Mouse (Mus musculus) forebrain, embryonic 10.5 days (tissue): Measurements from ENCODE around the gene Dgcr2. TPM values are rescaled to one million over a fixed set of nuclear protein-coding genes. Genes with fewer than 3 reads are reported as not detected.

ENCODE experiments used
- DNase-seq: peaks from one replicate; pipeline ENCODE4 v3.0.0-alpha.2; 2017; ENCODE audit warnings: low spot score; ENCODE audit errors: extremely low spot score
- H3K27ac ChIP-seq: fragments of 300-500 bp; sonication (generic); 2 replicates; pipeline ENCODE4 v1.5.1; 2016; ENCODE audit warnings: mild to moderate bottlenecking
- H3K27me3 ChIP-seq: fragments of 300-500 bp; sonication (generic); 2 replicates; pipeline ENCODE4 v1.6.1; 2016; ENCODE audit warnings: mild to moderate bottlenecking; ENCODE audit not compliant: poor library complexity, severe bottlenecking
- H3K36me3 ChIP-seq: fragments of 300-500 bp; sonication (generic); replicated peaks from 2 replicates; pipeline ENCODE4 v1.6.1; 2016; ENCODE audit warnings: mild to moderate bottlenecking, moderate library complexity
- H3K4me1 ChIP-seq: fragments of 300-500 bp; sonication (generic); 2 replicates; pipeline ENCODE4 v1.6.1; 2016
- H3K4me3 ChIP-seq: fragments of 300-500 bp; sonication (generic); 2 replicates; pipeline ENCODE4 v1.5.1; 2016; ENCODE audit warnings: mild to moderate bottlenecking, moderate library complexity
- H3K9me3 ChIP-seq: fragments of 300-500 bp; sonication (generic); 2 replicates; pipeline ENCODE4 v1.6.1; 2016; ENCODE audit warnings: mild to moderate bottlenecking, moderate library complexity
- WGBS: fragments of 180-500 bp; shearing (Covaris S2); methylation state at CpG from one replicate; pipeline ENCODE4 v1.1.7; 2016; 5-methylcytosine and 5-hydroxymethylcytosine counted together
- polyA plus RNA-seq: library from polyadenylated mRNA; unstranded; fragments of >200 nt; fragmentation: Nextera tagmentation; extraction: Ambion mirVana; gene quantifications from 2 replicates; pipeline ENCODE4 v1.2.1, GENCODE M21; 2016

The Dgcr2 gene
- polyA plus RNA-seq, 1 experiment from 2014 or later, result 104 TPM

DNA sequence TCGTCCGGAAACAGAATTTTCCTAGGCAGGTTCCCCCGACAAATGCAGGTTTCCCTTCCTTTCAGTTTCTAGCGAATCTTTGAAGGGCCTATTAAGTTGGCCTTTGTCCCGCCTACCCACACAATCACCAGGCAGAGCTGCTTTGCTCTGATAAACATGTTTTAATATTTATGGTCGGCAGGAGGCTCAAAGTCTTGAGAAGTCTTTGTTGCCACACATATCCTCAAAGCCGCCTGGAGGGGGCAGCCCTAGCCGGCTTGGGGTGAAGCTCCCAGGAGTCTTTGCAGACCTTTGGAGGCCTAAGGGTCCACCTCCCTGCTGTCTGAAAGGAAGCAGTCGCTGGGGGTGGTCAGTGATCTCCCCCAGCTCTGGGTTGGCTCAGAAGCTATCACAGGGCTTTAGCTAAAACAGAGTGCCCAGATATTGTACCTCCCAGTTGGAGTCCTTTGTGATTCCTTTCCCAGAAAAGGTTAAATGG is 30.3 kb upstream of the Dgcr2 start:
- WGBS, result 0% methylated on average over 9 of the region's 9 CpGs
- Histone ChIP-seq H3K4me3 (peak overlapping the region; percentile 92), H3K9me3 (no peaks in the 10 kb centered on the region), H3K4me1 (peaks cover 40% of the 10 kb centered on the region), H3K27ac (peak overlapping the region; percentile 91), H3K27me3 (peaks cover 46% of the 10 kb centered on the region), H3K36me3 (peaks cover 26% of the 10 kb centered on the region)
- DNase-seq, result peak; percentile 75

DNA sequence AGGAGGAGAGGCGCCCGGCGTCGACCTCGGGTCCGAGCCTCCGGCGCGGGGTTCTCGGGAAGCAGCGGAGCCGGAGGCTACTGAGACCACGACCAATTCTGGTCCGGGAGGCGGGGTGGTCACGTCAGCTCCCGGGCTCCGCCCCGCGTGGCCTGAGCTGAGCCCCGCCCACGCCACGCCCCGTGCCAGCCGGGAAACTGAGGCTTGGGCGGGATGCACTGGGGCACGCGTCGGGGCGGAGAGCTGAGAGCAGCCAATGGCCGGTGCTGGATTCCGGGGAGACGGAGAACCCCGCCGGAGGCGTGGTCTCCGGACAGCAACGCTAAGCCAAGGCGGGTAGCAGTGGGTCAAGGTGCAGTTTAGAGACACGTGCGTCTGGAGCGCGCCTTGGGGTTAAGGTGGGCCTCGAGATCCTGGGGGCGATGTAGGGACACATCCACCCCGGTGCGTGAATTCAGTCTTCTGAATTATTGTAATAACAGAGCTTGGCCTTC is 29.8 kb upstream of the Dgcr2 start, which contains the start of gene Slc25a1:
TSS of gene Slc25a1 (minus strand) at position 133 of the 494 bp plus-strand sequence.
- peak; percentile 86 for DNase-seq
- H3K27ac ChIP-seq, result peak within 1 kb of the TSS; percentile 91
- H3K36me3 ChIP-seq, result peaks cover 26% of the 10 kb centered on the region
- H3K4me1 ChIP-seq, result peaks cover 45% of the 10 kb centered on the region
- no peaks in the 10 kb centered on the region for H3K9me3 ChIP-seq
- H3K27me3 ChIP-seq, result peaks cover 46% of the 10 kb centered on the region
- WGBS, result under 1% methylated on average over 47 of the region's 47 CpGs
- H3K4me3 ChIP-seq, result peak within 1 kb of the TSS; percentile 92

DNA sequence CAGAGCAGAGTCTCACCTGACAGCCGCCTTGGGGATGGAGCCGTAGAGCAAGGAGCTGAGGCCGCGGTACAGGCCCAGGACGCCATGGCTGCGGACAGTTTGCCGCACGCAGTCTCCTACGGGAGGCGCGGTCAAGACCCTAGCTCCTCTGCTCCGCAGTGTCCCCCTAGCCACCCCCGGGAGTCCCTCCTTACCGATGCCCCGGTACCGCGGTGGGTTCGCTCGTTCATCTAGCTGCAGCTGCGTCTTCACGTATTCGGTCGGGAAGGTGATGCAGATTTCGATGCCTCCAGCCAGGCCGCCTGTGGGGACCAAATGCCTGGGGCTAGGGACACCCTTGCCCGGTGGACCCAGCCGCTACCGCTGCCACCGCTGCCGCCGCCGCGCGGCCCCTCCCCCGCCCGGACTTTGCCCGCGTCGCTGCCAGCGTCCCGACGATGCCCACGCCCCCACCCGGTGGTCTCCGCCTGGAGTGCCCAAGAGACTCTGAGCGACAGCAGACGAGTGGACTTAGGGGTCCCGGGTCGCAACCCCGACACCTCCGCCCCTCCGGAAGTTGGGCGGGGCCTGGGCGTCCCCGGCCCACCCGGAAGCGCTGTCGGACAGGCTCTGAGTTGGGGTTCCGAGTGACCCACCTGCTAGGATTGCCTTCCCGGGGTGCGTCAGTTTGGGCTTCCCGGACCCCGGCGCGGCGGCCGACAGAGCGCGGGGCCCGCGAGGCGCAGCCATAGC is 29.2 kb upstream of the Dgcr2 start:
- peak overlapping the region; percentile 91 for H3K27ac ChIP-seq
- DNase-seq, result peak; percentile 27
- under 1% methylated on average over 71 of the region's 72 CpGs for WGBS
- H3K36me3 ChIP-seq, result peaks cover 26% of the 10 kb centered on the region
- peaks cover 51% of the 10 kb centered on the region for H3K4me1 ChIP-seq
- H3K9me3 ChIP-seq, result no peaks in the 10 kb centered on the region
- peaks cover 46% of the 10 kb centered on the region for H3K27me3 ChIP-seq
- peak overlapping the region; percentile 92 for H3K4me3 ChIP-seq

DNA sequence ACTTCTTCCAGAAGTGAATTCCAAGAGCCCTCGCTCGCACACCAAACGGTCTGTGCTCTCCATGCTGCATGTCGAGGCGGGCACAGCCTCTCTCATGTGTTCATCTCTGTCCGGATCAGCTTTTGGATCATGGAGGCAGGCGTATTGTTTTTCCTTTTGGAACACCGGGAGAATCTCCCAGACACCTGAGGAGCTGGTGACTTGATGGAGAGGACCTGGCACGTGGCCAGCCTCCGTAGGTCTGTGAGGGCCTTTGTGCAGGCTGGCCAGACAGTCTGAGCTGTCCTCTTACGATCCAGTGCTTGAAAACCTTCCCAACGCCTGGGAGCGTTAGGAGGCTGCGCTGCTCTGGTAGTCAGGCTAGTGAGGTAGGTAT is 23.8 kb upstream of the Dgcr2 start:
- under 1% methylated on average over 14 of the region's 14 CpGs for WGBS
- H3K4me1 ChIP-seq, result peaks cover 50% of the 10 kb centered on the region
- peak overlapping the region; percentile 91 for H3K27ac ChIP-seq

DNA sequence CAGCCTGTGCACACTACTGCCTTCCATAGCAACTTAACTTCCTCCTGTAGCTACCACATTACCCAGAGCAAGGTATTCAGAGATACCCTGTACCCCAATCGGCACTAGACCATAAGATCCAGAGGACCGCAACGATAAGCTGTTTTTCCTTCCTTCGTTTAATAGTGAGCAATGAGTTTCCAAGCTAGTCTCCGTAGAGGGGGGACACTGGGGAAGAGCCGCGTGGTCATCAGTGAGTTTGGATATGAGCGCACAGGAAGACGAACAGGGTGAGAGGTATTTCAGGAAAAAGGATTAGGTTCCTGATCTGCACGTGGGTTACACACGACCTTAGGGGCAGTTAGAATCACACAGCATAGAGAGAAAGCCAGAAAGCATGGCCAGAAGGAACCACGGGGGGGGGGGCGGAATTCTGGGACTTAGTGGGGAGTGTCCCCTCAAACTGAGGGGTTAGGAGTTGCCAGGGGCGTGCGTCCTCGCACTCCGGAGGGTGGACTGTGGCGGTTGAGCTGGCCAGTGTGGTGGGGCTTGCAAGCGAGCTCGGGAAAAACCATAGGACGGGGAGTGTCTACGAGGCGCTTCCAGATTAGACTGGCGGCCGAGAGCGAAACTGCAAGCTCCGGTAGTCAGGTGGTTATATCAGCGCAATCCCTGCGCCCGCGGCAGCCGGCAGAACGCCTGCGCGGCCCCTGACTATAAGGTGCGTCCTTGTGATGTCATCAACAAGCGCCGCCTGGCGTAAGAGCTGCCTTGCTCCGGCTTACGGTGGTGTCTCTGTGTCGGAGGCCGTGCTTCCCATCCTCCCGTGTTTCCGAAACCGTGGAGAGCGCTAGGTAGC is 23.2 kb upstream of the Dgcr2 start:
- Histone ChIP-seq H3K27ac (peak overlapping the region; percentile 91), H3K27me3 (peaks cover 57% of the 10 kb centered on the region), H3K4me3 (peak overlapping the region; percentile 84), H3K4me1 (peaks cover 44% of the 10 kb centered on the region), H3K9me3 (no peaks in the 10 kb centered on the region), H3K36me3 (peaks cover 24% of the 10 kb centered on the region)
- peak; percentile 95 for DNase-seq
- 2% methylated on average over 47 of the region's 47 CpGs for WGBS

More for the DNA sequence above, 23.8 kb upstream of the Dgcr2 start:
- no peak for DNase-seq
- Histone ChIP-seq H3K9me3 (no peaks in the 10 kb centered on the region), H3K36me3 (peaks cover 26% of the 10 kb centered on the region), H3K4me3 (peak overlapping the region; percentile 84), H3K27me3 (peaks cover 57% of the 10 kb centered on the region)

DNA sequence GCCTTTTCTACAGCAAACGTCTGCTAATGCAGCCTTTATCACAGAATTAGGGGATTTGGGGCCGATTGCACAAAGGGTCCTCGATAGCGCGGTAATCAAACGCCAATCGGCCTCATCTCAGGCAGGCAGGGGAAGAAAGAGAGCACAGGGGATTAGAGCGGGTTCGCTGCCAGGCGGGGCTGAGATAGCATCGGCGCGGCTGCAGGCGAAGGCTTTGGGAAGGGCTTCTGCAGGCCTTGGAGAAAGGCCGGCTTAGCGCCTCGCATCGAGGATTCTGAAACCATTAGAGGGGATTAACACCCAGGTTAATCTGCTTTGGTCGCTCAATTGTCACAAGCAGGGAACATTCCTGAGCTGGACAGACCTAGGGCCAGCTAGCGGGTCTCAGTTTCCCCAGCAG is 22.2 kb upstream of the Dgcr2 start:
- peak; percentile 64 for DNase-seq
- WGBS, result 3% methylated on average over 20 of the region's 20 CpGs

DNA sequence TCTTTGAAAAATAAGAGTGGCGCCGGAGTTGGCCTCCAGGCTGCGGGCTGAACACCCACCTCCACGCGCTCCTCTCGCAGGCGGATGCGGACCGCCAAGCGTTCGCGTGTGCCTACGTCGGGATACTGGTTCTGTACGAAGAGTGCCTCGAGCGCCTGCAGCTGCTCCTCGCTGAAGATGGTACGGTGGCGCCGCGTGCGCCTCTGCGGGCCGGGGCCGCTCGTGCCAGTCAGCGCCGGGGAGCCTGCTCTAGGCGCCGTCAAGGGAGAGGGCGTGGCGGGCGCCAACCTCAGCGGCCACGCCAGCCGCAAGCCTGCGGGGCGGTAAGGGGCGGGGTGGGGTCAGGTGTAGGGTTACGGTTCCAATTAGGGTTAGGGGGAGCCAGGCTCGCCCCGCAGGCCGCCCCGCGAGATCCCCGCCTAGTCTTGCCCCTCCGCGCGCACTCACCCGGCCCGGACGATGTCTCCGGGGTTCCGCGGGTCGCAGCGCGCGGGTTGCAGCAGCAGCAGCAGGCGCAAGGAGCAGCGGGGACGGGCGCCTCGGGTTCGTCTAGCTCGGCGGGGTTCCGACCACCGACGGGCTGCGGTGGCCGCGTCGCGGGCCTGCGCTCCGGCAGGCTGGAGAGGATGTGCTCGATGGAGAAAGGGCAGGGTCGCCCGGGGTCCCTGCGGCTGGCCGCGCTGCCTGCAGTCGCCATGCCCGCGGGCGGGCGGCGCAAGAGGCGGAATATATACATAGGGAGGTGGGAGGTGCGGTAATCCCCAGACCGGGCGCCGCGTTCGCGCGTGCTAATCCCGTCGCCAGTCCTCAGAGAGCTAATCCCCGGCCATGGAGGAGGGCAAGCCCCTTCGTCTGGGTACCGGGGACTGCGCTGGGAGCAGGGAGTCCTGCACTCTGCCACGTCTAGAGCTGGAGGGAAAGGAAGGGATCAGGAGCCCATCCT is 16.2 kb upstream of the Dgcr2 start, which contains the start of gene Gsc2:
TSS of gene Gsc2 (minus strand) at position 753 of the 943 bp plus-strand sequence.
- peaks cover 81% of the 10 kb centered on the region for H3K27me3 ChIP-seq
- peak within 1 kb of the TSS; percentile 53; the same call in 1 of the 2 replicates for H3K27ac ChIP-seq
- peak within 1 kb of the TSS; percentile 49 for H3K4me3 ChIP-seq
- peaks cover 22% of the 10 kb centered on the region for H3K4me1 ChIP-seq
- no peaks in the 10 kb centered on the region for H3K9me3 ChIP-seq
- DNase-seq, result peak; percentile 44
- 0 out of 2 replicates have a peak, but pooled peaks cover 4% of the 10 kb centered on the region for H3K36me3 ChIP-seq
- WGBS, result under 1% methylated on average over 104 of the region's 106 CpGs

More for the DNA sequence above, 22.2 kb upstream of the Dgcr2 start:
- Histone ChIP-seq H3K4me1 (peaks cover 40% of the 10 kb centered on the region), H3K36me3 (peaks cover 14% of the 10 kb centered on the region), H3K9me3 (no peaks in the 10 kb centered on the region), H3K27ac (peak overlapping the region; percentile 91), H3K27me3 (peaks cover 57% of the 10 kb centered on the region), H3K4me3 (peak overlapping the region; percentile 84)

DNA sequence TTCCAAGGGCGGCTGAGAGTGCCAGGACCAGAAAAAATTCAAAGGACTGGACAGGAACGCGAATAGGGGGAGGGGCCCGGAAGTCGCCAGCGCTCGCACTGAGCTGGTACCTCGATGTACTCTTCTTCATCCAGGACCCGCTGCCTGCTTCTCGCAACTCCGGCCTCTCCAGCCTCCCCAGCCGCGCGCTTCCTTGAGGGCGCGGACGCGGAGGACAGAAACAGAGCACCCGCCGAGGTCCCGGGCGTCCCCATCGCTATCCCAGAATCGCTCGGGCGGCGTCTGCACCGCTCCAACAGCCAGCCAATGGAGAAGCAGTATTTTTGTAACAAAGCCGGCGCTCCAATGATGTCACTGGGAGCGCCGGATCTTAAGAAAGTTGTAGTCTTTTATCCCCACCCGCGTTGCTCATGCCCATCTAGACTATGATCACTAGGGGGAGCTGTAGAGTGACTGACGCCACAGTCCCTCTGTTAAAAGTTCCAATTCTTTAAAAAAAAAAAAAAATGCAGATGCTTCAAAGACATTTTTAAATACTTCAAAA is 12.8 kb upstream of the Dgcr2 start, which contains the start of gene Ess2:
TSS of gene Ess2 (minus strand) at position 297 of the 544 bp plus-strand sequence.
- Histone ChIP-seq H3K36me3 (peaks cover 37% of the 10 kb centered on the region), H3K4me1 (peaks cover 22% of the 10 kb centered on the region), H3K27ac (peak within 1 kb of the TSS; percentile 94), H3K27me3 (peaks cover 47% of the 10 kb centered on the region), H3K4me3 (peak within 1 kb of the TSS; percentile 82), H3K9me3 (no peaks in the 10 kb centered on the region)
- WGBS, result under 1% methylated on average over 35 of the region's 35 CpGs
- peak; percentile 90 for DNase-seq

DNA sequence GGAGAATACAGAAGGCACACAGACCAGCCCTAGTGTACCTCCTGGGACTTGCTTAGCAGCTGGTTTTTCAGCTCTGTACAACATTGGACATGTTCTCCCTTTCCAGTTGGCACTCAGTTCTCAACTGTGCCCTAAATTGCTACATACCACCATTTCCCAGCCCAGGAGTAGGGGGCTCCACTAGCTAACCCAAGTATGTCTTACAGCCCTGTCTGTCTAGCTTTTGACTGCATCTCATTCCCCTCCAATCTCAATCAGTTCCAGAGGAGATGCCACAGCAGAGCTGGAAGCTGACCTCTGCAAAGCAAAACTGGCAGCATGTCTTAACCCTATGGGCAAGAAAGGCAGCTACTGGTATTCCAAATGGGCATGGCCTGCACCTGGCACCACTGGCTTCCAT is 2.3 kb downstream of the Dgcr2 start:
- H3K36me3 ChIP-seq, result peaks cover 32% of the 10 kb centered on the region
- H3K27me3 ChIP-seq, result no peaks in the 10 kb centered on the region
- H3K27ac ChIP-seq, result no peak overlapping the region
- peaks cover 10% of the 10 kb centered on the region for H3K4me1 ChIP-seq
- H3K9me3 ChIP-seq, result no peaks in the 10 kb centered on the region
- DNase-seq, result no peak
- H3K4me3 ChIP-seq, result no peak overlapping the region

DNA sequence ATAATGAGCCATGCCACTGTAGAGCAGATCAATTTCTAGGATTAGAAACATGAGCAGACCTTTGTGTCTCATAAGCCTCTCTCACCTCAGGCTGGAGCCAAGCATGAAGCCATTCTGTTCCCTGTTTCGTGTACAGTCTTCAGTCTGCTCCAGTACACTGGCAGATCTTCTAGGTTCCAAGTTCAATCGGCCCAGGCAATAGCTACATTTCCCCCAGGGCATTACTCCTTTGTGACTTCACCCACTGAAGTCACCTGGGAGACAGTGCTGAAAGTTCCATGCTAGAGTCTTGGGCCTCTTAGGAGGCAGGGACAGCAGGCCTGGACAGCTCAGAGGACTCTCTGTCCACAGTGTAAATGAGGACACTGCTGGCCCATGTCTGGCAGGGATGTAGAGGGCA is 4.4 kb downstream of the Dgcr2 start, which contains the start of gene Tssk1:
TSS of gene Tssk1 (plus strand) at position 301 of the 400 bp plus-strand sequence.
- H3K36me3 ChIP-seq, result peaks cover 20% of the 10 kb centered on the region
- no peaks in the 10 kb centered on the region for H3K27me3 ChIP-seq
- peaks cover 27% of the 10 kb centered on the region for H3K4me1 ChIP-seq
- no peak within 1 kb of the TSS for H3K27ac ChIP-seq
- H3K9me3 ChIP-seq, result no peaks in the 10 kb centered on the region
- 83% methylated on average over 2 of the region's 2 CpGs for WGBS
- DNase-seq, result no peak
- no peak within 1 kb of the TSS for H3K4me3 ChIP-seq

DNA sequence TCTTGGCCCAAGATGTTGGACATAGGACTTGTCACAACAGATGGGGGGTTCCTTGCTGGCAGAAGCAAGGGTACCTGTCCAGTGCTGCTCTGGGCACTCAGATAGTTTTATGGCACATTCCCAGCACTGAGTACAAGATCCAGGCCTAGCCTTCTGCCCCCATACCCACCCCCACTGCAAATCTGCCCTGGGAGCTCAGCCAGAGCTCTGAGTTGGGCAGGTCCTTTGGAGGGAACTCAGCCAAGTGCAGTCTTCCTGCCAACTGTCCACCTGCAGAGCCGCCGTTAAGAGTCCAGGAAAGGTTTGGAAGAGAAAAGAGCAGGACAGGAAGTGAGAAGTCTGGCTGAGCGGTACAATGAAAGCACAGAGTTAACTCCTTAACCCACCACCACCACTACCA is 5.8 kb downstream of the Dgcr2 start:
- Histone ChIP-seq H3K27ac (no peak overlapping the region), H3K4me1 (peaks cover 27% of the 10 kb centered on the region), H3K36me3 (peaks cover 9% of the 10 kb centered on the region; the same call in 1 of the 2 replicates), H3K27me3 (no peaks in the 10 kb centered on the region), H3K4me3 (no peak overlapping the region), H3K9me3 (no peaks in the 10 kb centered on the region)
- no peak for DNase-seq
- WGBS, result 83% methylated on average over 3 of the region's 3 CpGs
